Mouse (Mus musculus) WW6 (cell line): ENCODE results near the gene Slc36a3.
"Not testable (repeated sequence)": the region's sequence is repeated elsewhere in the genome, so short reads cannot be mapped to it uniquely, and the experiment has no call there.

ENCODE experiments used
- DNase-seq: peaks from one replicate; pipeline ENCODE4 v3.0.0-alpha.2; 2013; ENCODE audit warnings: low read depth, low spot score

Gene Slc36a3

DNA sequence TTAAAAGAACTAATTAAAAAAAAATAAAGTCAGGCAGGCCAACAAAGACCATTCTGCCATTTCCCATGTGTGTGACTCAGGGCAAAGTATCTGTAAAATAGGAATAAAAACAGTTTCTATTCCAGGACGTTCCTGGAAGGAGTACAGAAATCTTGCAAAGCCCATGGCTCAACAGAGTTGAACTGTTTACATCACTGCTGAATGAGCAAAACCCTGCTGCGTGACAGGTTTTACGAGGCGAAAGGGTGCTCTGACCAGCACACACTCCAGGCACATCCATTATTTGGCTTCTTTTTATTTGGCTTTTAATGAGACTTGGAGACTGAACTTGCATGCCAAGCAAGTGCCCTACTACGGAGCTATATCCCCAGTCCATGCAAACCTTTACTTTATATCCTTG is 7.5 kb downstream of the Slc36a3 start:
- no peak for DNase-seq

GRCm38 (mm10) chr11:55141502-55141901 is 10.0 kb downstream of the Slc36a3 start:
- DNase-seq, result no peak

DNA sequence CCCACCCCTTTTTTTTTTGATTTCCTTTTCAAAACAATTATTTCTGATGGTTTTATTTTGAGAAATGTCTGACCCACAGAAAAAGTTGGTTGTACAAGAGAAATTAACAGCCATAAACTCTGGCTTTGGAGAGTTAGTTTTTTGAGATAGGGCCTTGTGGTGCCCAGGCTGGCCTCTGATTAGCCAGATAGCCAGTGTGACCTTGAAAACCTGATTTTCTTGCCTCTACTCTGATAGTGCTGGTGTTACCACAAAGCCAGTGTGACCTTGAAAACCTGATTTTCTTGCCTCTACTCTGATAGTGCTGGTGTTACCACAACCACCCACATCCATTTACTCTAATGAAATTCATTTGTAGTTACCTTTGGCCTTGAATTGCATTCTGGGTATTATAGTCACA is 13.9 kb downstream of the Slc36a3 start:
- no peak for DNase-seq

- DNase-seq, result no peak
These were observed 14.5 kb downstream of the Slc36a3 start for GRCm38 (mm10) chr11:55136770-55137547.

- DNase-seq, result no peak
These were observed 16.6 kb downstream of the Slc36a3 start for GRCm38 (mm10) chr11:55134871-55135270.

GRCm38 (mm10) chr11:55134407-55134806 is 17.1 kb downstream of the Slc36a3 start:
- DNase-seq, result no peak

DNA sequence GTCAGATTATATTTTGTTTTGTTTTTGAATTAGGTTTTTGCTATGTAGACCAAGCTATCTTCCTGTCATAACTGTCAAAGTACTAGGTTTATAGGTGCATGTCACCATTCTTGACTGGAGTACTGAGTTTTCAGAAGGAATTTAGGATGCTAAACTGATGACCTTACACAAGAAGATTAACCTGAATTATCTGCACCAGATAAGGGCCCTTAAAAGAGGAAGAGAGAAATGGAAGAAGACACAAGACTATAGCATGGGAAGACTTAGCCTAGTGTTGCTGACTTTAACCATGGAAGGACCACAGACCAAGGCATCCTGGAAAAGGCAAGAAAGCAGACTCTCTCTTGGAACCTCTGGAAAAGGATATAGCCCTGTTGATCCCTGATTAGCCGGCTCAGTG is 18.3 kb downstream of the Slc36a3 start:
- no peak for DNase-seq

- no peak for DNase-seq
These were observed 19.6 kb downstream of the Slc36a3 start for GRCm38 (mm10) chr11:55131946-55132345.

DNA sequence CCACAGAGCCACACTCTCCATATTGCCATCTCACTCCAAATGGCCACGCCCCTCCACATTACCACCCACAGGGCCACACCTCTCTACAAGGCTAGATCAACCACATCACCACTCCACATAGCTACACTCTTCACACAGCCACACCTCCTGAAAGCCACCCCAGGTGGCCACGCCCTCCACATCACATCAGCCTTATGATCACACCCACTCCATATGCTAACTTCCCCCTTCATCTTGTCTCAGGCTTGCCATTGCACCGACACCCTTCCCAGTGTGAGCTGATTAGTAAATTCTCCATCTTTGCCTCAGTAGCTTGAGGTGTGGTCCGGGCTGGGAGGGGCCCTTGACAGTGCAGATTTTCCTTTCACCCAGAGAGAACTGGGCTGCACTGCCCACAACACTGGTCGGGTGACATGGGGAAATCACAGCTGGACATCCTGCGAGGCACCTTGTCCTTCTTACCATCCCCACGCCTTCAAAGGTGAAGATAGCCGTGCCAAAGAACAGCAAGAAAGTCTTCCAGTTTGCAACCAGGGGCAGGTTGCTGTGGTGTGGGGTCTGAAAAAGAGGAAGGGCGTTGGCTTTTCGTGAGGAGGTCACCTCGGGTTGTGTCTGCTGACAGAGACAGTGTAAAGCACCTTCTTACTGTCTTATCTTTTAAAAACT is 20.3 kb downstream of the Slc36a3 start:
- DNase-seq, result peak; percentile 65

DNA sequence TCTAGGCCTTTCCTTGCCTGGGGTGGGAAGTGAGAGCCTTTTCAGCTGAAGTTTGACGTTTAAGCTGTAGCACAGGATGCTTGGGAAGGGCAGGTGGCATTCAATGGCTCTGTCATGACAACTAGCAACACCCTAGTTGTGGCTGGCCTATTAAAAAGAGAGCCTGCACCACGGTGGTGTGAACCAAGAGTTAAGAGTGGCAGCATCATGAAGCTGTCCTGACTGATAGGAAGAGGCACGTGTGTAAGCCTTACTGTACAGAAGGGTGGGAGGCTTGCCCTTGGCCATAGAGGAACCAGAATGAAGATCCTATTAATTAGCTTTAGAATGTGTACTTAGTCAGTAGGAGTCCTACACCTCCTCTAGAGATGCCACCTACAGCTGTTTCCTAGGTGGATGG is 23.1 kb downstream of the Slc36a3 start:
- no peak for DNase-seq

DNA sequence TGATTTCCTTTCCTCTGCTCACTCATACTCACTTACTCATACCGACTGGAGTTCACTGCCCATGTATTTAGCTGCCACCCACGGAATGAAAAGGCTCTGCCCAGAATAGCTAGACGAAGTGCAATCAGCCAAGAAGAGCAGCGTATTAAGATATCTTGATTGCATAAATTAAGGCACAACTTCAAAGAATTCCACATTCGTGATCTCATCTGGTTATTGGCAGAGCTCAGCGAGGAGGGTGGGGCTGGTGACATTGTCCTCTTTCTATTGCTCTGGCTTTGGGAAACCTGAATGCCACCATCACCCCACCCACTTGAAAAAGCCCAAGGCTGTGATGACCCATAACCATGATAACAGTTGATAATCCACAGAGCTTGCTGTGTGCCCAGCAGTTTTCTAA is 23.6 kb downstream of the Slc36a3 start:
- no peak for DNase-seq

DNA sequence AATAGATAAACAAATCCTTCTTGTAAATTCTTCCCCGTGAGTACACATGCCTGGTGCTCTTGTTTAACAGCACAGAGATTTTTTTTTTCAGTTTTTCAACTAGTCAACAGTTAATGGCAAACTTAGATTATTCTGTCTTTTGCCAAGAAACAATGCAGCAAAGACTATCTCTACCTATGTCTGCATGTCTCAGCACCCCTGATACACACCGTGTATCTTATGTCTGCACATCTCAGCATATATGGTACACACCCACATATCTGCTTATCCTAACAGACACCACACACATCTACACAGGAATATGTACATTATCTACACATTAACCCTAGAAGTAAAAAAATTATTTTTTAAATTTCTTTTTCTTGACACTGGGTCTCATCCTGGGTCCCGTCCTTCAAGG is 24.8 kb downstream of the Slc36a3 start:
- no peak for DNase-seq

GRCm38 (mm10) chr11:55121430-55121829 is 30.1 kb downstream of the Slc36a3 start:
- DNase-seq, result no peak

DNA sequence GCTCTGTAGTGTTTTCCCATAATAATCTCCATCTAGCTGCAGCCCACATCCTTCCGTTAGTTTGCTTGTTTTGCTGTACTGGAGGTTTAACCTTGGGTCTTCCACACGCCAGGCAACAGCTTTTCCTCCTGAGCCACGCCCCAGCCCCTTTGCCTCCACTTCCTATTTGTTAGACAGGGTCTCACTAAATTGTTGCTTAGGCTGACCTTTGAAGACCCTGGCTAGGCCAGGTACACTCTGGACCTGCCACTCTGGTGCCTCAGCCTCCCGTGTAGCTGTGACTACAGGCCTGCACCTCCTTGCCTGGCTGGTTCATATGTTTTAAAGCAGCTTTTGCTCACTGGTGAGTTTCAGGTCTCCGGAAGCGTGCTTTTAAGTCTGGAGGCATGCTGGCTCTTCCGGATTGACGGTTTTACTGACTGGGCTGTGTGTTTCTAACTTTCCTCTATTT is 30.7 kb downstream of the Slc36a3 start:
- no peak for DNase-seq

DNA sequence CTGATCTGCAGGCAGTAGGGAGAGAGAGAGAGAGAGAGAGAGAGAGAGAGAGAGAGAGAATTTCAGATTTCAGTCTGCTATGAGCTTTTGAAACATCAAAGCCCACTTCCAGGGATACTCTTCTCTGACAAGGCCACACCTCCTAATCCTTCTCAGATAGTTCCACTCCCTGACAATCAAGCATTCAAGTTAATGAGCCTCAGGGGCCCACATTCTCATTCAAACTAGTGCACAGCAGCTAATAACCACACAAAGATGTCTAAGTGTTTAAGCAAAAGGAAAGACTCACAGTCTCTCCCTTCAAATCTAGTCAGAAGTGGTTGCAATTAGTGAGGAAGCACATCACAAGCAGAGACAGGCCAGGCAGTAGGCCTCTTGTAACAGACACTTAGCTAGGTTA is 31.2 kb downstream of the Slc36a3 start:
- no peak for DNase-seq

- DNase-seq, result no peak
These were observed 34.5 kb downstream of the Slc36a3 start for GRCm38 (mm10) chr11:55117031-55117430.

GRCm38 (mm10) chr11:55116004-55116403 is 35.5 kb downstream of the Slc36a3 start:
- DNase-seq, result no peak

DNA sequence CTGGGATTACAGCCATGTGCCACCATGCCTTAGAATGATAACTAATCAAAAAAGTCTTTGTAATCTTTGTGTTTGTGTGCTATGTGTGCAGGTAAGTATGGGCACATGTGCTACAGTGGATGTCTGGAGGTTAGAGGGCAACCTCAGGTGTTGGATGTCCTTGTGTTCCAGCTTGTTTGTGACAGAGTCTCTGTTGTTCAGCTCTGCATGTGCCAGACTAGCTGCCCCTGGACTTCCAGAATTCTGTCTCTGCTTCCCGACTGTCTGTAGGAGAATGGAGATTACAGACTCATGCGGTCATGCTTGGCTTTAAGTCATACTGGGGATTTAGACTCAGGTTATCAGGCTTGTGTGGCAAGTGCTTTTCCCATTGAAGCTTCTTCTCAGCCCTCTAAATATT is 37.2 kb downstream of the Slc36a3 start:
- DNase-seq, result no peak

DNA sequence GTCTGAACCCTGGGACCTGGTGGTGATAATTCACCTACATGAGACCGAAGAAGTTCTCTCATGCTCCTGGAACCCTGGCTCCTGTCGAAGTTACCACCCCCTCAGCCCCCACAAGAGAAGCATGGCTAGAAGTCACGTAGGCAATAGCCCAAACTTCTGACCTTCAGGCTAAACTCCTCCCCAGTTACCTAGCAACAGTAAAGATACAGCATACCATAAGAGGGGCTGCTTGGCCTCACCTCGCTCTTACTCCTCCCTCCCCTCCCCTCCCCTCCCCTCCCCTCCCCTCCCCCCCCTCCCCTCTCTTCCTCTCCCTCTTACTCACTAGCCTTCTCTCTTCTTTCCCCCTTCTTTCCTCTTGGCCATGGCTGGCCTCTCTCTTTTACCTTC is 37.7 kb downstream of the Slc36a3 start:
- DNase-seq, result not testable (repeated sequence)

DNA sequence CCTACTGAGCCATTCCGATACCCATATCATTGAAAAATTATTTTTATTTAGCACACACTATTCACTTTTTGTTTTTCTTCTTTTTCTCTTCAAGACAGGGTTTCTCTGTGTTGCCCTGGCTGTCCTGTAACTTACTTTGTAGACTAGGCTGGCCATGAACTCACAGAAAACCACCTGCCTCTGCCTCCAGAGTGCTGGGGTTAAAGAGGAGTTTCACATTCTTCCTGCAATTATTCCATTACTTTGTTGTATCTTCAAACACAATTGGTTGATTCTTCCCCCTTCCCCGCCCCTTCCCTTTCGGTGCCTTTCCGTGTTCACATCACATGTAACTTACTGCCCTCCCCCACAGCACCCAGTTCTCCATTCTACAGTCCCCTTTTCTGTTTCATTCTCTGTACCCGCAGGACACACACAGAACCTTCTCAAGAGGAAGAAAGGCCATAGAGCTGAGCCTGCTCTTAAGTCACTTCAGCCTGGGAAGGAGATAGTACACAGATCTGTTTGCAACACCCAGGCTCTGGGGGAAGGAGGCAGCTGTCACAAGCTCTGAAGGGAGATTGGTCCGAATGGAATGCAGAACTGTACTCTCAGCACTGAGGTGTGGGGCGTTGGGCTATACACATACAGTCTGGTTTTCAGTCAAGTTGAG is 38.2 kb downstream of the Slc36a3 start:
- DNase-seq, result no peak

- no peak for DNase-seq
These were observed 40.8 kb downstream of the Slc36a3 start for GRCm38 (mm10) chr11:55110566-55111169.
